Mouse (Mus musculus) liver, embryonic 12.5 days (tissue): ENCODE measurements around the gene Gid8. TPM values are rescaled to one million over a fixed set of nuclear protein-coding genes. Genes with fewer than 3 reads are reported as not detected.

ENCODE experiments used
- ATAC-seq: fragments of 200-750 bp; cut with Nextera tagmentation; 2 replicates; pipeline ENCODE4 v1.8.0; 2017; ENCODE audit warnings: moderate number of reproducible peaks, mild to moderate bottlenecking, moderate library complexity
- H3K27ac ChIP-seq: fragments of 300-500 bp; sonication (generic); 2 replicates; pipeline ENCODE4 v1.5.1; 2016; ENCODE audit warnings: mild to moderate bottlenecking
- H3K27me3 ChIP-seq: fragments of 300-500 bp; sonication (generic); replicated peaks from 2 replicates; pipeline ENCODE4 v1.6.1; 2016; ENCODE audit warnings: mild to moderate bottlenecking, moderate library complexity
- H3K36me3 ChIP-seq: fragments of 300-500 bp; sonication (generic); 2 replicates; pipeline ENCODE4 v1.6.1; 2016; ENCODE audit warnings: mild to moderate bottlenecking, moderate library complexity
- H3K4me1 ChIP-seq: fragments of 300-500 bp; sonication (generic); 2 replicates; pipeline ENCODE4 v1.6.1; 2016
- H3K4me2 ChIP-seq: fragments of 300-500 bp; sonication (generic); 2 replicates; pipeline ENCODE4 v1.6.1; 2016; ENCODE audit warnings: mild to moderate bottlenecking, moderate library complexity
- H3K4me3 ChIP-seq: fragments of 300-500 bp; sonication (generic); 2 replicates; pipeline ENCODE4 v1.5.1; 2016; ENCODE audit warnings: mild to moderate bottlenecking, moderate library complexity
- H3K9ac ChIP-seq: fragments of 300-500 bp; sonication (generic); 2 replicates; pipeline ENCODE4 v1.6.1; 2016; ENCODE audit warnings: mild to moderate bottlenecking, moderate library complexity
- H3K9me3 ChIP-seq: fragments of 300-500 bp; sonication (generic); replicated peaks from 2 replicates; pipeline ENCODE4 v1.6.1; 2016; ENCODE audit warnings: mild to moderate bottlenecking, moderate library complexity
- WGBS: fragments of 180-500 bp; shearing (Covaris S2); methylation state at CpG from one replicate; pipeline ENCODE4 v1.1.7; 2016; ENCODE audit not compliant: insufficient replicate concordance; 5-methylcytosine and 5-hydroxymethylcytosine counted together
- polyA plus RNA-seq: library from polyadenylated mRNA; unstranded; fragments of >200 nt; fragmentation: Nextera tagmentation; extraction: Ambion mirVana; gene quantifications from 2 replicates; pipeline ENCODE4 v1.2.1, GENCODE M21; 2016

Gene Gid8
- 102 and 111 TPM in 2 replicates for polyA plus RNA-seq

GRCm38 (mm10) chr2:180709923-180710272 is at the start of gene Gid8, which contains the start of gene Dido1:
Gene Gid8 (plus strand): TSS chr2:180710117.
Gene Dido1 (minus strand): TSS chr2:180709999.
- H3K9me3 ChIP-seq = no peaks in the 10 kb centered on the region
- ATAC-seq = peak; percentile 80
- no peaks in the 10 kb centered on the region for H3K27me3 ChIP-seq
- H3K27ac ChIP-seq = peak within 1 kb of the TSS; percentile 99
- peaks cover 47% of the 10 kb centered on the region for H3K36me3 ChIP-seq
- H3K4me3 ChIP-seq = peak within 1 kb of the TSS; percentile 93
- H3K4me2 ChIP-seq = peak within 1 kb of the TSS; percentile 88
- H3K4me1 ChIP-seq = peaks cover 70% of the 10 kb centered on the region
- H3K9ac ChIP-seq = peak within 1 kb of the TSS; percentile 99
- under 1% methylated on average over 42 of the region's 43 CpGs for WGBS

- Histone ChIP-seq H3K4me3 (no peak overlapping the region), H3K4me1 (0 out of 2 replicates have a peak, but pooled peaks cover 9% of the 10 kb centered on the region), H3K4me2 (no peak overlapping the region), H3K9ac (no peak overlapping the region), H3K36me3 (peaks cover 38% of the 10 kb centered on the region), H3K9me3 (no peaks in the 10 kb centered on the region), H3K27ac (no peak overlapping the region), H3K27me3 (no peaks in the 10 kb centered on the region)
- 90% methylated on average over 5 of the region's 5 CpGs for WGBS
- no peak for ATAC-seq
These were observed 49.4 kb upstream of the Gid8 start for GRCm38 (mm10) chr2:180660521-180660920.

- peaks cover 53% of the 10 kb centered on the region for H3K36me3 ChIP-seq
- H3K4me3 ChIP-seq = no peak overlapping the region
- WGBS = 81% methylated on average over 4 of the region's 4 CpGs
- 0 out of 2 replicates have a peak, but pooled peaks cover 9% of the 10 kb centered on the region for H3K4me1 ChIP-seq
- ATAC-seq = no peak
- no peak overlapping the region for H3K27ac ChIP-seq
- no peak overlapping the region for H3K9ac ChIP-seq
- no peak overlapping the region for H3K4me2 ChIP-seq
- no peaks in the 10 kb centered on the region for H3K9me3 ChIP-seq
- no peaks in the 10 kb centered on the region for H3K27me3 ChIP-seq
These were observed 47.9 kb upstream of the Gid8 start for GRCm38 (mm10) chr2:180662008-180662407.

- Histone ChIP-seq H3K4me2 (no peak overlapping the region), H3K4me1 (peaks cover 7% of the 10 kb centered on the region; the same call in 1 of the 2 replicates), H3K27me3 (no peaks in the 10 kb centered on the region), H3K9me3 (no peaks in the 10 kb centered on the region), H3K9ac (no peak overlapping the region), H3K4me3 (no peak overlapping the region), H3K27ac (no peak overlapping the region), H3K36me3 (peaks cover 63% of the 10 kb centered on the region)
- 85% methylated on average over 2 of the region's 2 CpGs for WGBS
- no peak for ATAC-seq
These were observed 33.2 kb upstream of the Gid8 start for GRCm38 (mm10) chr2:180676706-180677105.

- no peaks in the 10 kb centered on the region for H3K9me3 ChIP-seq
- H3K4me3 ChIP-seq = no peak overlapping the region
- no peak overlapping the region for H3K4me2 ChIP-seq
- H3K27ac ChIP-seq = no peak overlapping the region
- peaks cover 63% of the 10 kb centered on the region for H3K36me3 ChIP-seq
- peak; percentile 36 for ATAC-seq
- no peaks in the 10 kb centered on the region for H3K27me3 ChIP-seq
- peaks cover 18% of the 10 kb centered on the region for H3K4me1 ChIP-seq
- no peak overlapping the region for H3K9ac ChIP-seq
- WGBS = 24% methylated on average over 4 of the region's 4 CpGs
These were observed 31.2 kb upstream of the Gid8 start for GRCm38 (mm10) chr2:180678609-180679140.

GRCm38 (mm10) chr2:180681225-180681624 is 28.7 kb upstream of the Gid8 start:
- no peak for ATAC-seq
- Histone ChIP-seq H3K4me1 (peaks cover 38% of the 10 kb centered on the region), H3K4me3 (no peak overlapping the region), H3K9ac (no peak overlapping the region), H3K9me3 (no peaks in the 10 kb centered on the region), H3K36me3 (peaks cover 70% of the 10 kb centered on the region), H3K27me3 (no peaks in the 10 kb centered on the region), H3K4me2 (no peak overlapping the region), H3K27ac (no peak overlapping the region)
- 84% methylated on average over 2 of the region's 2 CpGs for WGBS

GRCm38 (mm10) chr2:180683524-180683923 is 26.4 kb upstream of the Gid8 start:
- Histone ChIP-seq H3K4me2 (peak overlapping the region; percentile 32), H3K27ac (peak overlapping the region; percentile 37), H3K36me3 (peaks cover 90% of the 10 kb centered on the region), H3K27me3 (no peaks in the 10 kb centered on the region), H3K9ac (peak overlapping the region; percentile 25; the same call in 1 of the 2 replicates), H3K4me3 (no peak overlapping the region), H3K9me3 (no peaks in the 10 kb centered on the region), H3K4me1 (peaks cover 38% of the 10 kb centered on the region)
- 75% methylated on average over 2 of the region's 2 CpGs for WGBS
- peak; percentile 85 for ATAC-seq

- H3K4me3 ChIP-seq = no peak overlapping the region
- peaks cover 34% of the 10 kb centered on the region for H3K4me1 ChIP-seq
- 0 out of 2 replicates have a peak, but pooled peaks have one; percentile 25 for ATAC-seq
- peak overlapping the region; percentile 37 for H3K27ac ChIP-seq
- peak overlapping the region; percentile 25; the same call in 1 of the 2 replicates for H3K9ac ChIP-seq
- peaks cover 95% of the 10 kb centered on the region for H3K36me3 ChIP-seq
- 46% methylated on average over 4 of the region's 4 CpGs for WGBS
- H3K4me2 ChIP-seq = peak overlapping the region; percentile 32
- H3K9me3 ChIP-seq = no peaks in the 10 kb centered on the region
- no peaks in the 10 kb centered on the region for H3K27me3 ChIP-seq
These were observed 25.9 kb upstream of the Gid8 start for GRCm38 (mm10) chr2:180684031-180684430.

- ATAC-seq = no peak
These were observed 20.1 kb upstream of the Gid8 start for GRCm38 (mm10) chr2:180689841-180690240.

GRCm38 (mm10) chr2:180692630-180693029 is 17.3 kb upstream of the Gid8 start:
- Histone ChIP-seq H3K4me3 (no peak overlapping the region), H3K4me2 (no peak overlapping the region), H3K9ac (no peak overlapping the region), H3K36me3 (peaks cover 43% of the 10 kb centered on the region), H3K9me3 (no peaks in the 10 kb centered on the region), H3K27ac (peak overlapping the region; percentile 27; the same call in 1 of the 2 replicates), H3K4me1 (peaks cover 52% of the 10 kb centered on the region), H3K27me3 (no peaks in the 10 kb centered on the region)
- WGBS = 3% methylated on average over 1 of the region's 1 CpGs
- ATAC-seq = no peak

More at GRCm38 (mm10) chr2:180689841-180690240, 20.1 kb upstream of the Gid8 start:
- peaks cover 71% of the 10 kb centered on the region for H3K36me3 ChIP-seq
- H3K4me3 ChIP-seq = no peak overlapping the region
- no peak overlapping the region for H3K27ac ChIP-seq
- H3K4me1 ChIP-seq = peaks cover 34% of the 10 kb centered on the region
- H3K9me3 ChIP-seq = no peaks in the 10 kb centered on the region
- no peak overlapping the region for H3K4me2 ChIP-seq
- WGBS = 78% methylated on average over 5 of the region's 5 CpGs
- H3K9ac ChIP-seq = no peak overlapping the region
- H3K27me3 ChIP-seq = no peaks in the 10 kb centered on the region

- H3K4me1 ChIP-seq = peaks cover 77% of the 10 kb centered on the region
- no peak overlapping the region for H3K4me3 ChIP-seq
- H3K4me2 ChIP-seq = no peak overlapping the region
- no peaks in the 10 kb centered on the region for H3K9me3 ChIP-seq
- peaks cover 18% of the 10 kb centered on the region for H3K36me3 ChIP-seq
- no peak overlapping the region for H3K9ac ChIP-seq
- no peak for ATAC-seq
- WGBS = 46% methylated on average over 2 of the region's 2 CpGs
- H3K27me3 ChIP-seq = no peaks in the 10 kb centered on the region
- H3K27ac ChIP-seq = no peak overlapping the region
These were observed 14.7 kb upstream of the Gid8 start for GRCm38 (mm10) chr2:180695176-180695575.

GRCm38 (mm10) chr2:180700457-180700856 is 9.5 kb upstream of the Gid8 start:
- Histone ChIP-seq H3K9ac (peak overlapping the region; percentile 91), H3K27me3 (no peaks in the 10 kb centered on the region), H3K9me3 (no peaks in the 10 kb centered on the region), H3K4me1 (peaks cover 90% of the 10 kb centered on the region), H3K27ac (peak overlapping the region; percentile 95), H3K36me3 (peaks cover 9% of the 10 kb centered on the region), H3K4me3 (peak overlapping the region; percentile 72), H3K4me2 (peak overlapping the region; percentile 94)
- ATAC-seq = no peak
- 50% methylated on average over 5 of the region's 5 CpGs for WGBS
